Mouse (Mus musculus): ENCODE results near the gene Gucy2g. TPM values are rescaled to one million over a fixed set of nuclear protein-coding genes. Genes with fewer than 3 reads are reported as not detected.
A peak's percentile ranks its signal among the peaks of the same experiment; 100 is the strongest.

Gucy2g gene
- polyA plus RNA-seq, 2 experiments, result 0.03 TPM; not detected in 1

DNA sequence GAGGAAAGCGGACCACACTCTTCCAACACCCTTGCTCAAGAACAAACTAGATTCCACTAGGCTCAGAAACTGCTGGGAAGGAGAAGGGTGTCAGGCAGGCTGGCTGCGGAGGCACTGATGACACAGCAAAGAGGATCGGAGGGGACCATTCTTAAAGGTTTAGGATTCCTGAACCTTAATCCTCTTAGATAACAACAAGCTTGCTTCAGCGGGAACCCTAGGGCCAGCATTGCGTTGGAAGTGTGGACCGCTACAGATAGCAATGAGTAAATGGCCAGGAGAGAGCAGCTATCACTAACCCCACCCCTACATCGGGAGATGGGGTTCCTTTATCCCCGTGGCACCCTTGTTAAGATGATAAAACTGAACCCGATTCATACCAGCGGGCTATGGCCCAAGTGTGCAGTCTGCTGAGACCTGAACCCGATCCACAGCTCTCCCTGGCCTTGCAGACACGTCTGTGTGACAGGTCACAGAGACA is 22.3 kb downstream of the Gucy2g start:
- H3K4me1 ChIP-seq (replicated peaks; ENCODE audit: control insufficient read depth in 2 of 2, insufficient read depth in 2 of 2, low read length in 1 of 2), result peaks cover 17 to 27% of the 10 kb centered on the region in 2 experiments
- H3K27ac ChIP-seq, result peak overlapping the region; percentile 96
- peak overlapping the region; percentile 47 to 87 for H3K4me3 ChIP-seq (ENCODE audit: insufficient read depth in 1 of 2, low read depth in 2 of 2, low read length in 2 of 2)
- WGBS (ENCODE audit: insufficient replicate concordance), result 4% methylated on average over 12 of the region's 12 CpGs
- H3K36me3 ChIP-seq (replicated peaks; ENCODE audit: control insufficient read depth, insufficient read depth, low read depth), result no peaks in the 10 kb centered on the region
- peak; percentile 89 to 90 (median 90) for DNase-seq (ENCODE audit: low read depth in 3 of 3, low spot score in 3 of 3)
- peak overlapping the region; percentile 71 for H3K9ac ChIP-seq (replicated peaks)
- ATAC-seq (ENCODE audit: insufficient read depth), result peak; percentile 95
- no peaks in the 10 kb centered on the region for H3K27me3 ChIP-seq (ENCODE audit: control insufficient read depth, insufficient read depth, low read length)
- H3K9me3 ChIP-seq (ENCODE audit: control insufficient read depth, low read length), result no peaks in the 10 kb centered on the region
- peak overlapping the region; percentile 89 for H3K4me2 ChIP-seq (ENCODE audit: low read depth)
- TF ChIP-seq CTCF (IDR thresholded peaks at IDR 0.05; ENCODE audit: low read depth) (no peak), EP300 (IDR thresholded peaks at IDR 0.05; ENCODE audit: low read depth) (peak; percentile 94)

DNA sequence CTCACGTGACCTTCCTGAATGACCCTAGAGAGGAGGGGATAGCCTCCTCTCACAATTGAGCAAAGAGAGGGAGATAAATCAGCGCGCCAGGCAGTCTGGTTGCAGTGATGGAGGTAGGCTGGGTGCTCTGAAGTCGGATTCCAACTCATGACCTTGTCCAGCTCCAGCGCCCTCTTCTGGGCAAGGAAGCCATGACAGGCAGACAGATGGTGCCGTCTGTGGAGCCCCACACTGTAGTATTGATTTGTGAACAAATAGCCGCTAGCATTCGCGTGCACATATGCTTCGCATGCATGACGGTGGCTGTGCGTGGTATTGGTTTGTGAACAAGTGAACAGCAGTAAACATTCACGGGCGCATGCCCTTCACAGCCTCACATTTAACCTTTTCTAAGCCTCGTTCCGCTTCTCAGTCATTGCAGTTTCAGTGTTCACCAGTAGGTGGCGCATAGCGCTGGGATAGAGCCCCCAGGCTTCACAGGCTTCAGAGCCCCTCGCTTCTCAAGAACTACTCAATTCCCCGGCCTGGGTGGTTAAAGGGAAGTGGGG is 22.8 kb downstream of the Gucy2g start:
- Histone ChIP-seq H3K4me3 (ENCODE audit: insufficient read depth in 1 of 2, low read depth in 2 of 2, low read length in 2 of 2) (peak overlapping the region; percentile 47 to 87), H3K27ac (peak overlapping the region; percentile 96), H3K4me2 (ENCODE audit: low read depth) (peak overlapping the region; percentile 89), H3K36me3 (replicated peaks; ENCODE audit: control insufficient read depth, insufficient read depth, low read depth) (no peaks in the 10 kb centered on the region), H3K9ac (replicated peaks) (peak overlapping the region; percentile 71), H3K27me3 (ENCODE audit: control insufficient read depth, insufficient read depth, low read length) (no peaks in the 10 kb centered on the region), H3K9me3 (ENCODE audit: control insufficient read depth, low read length) (no peaks in the 10 kb centered on the region), H3K4me1 (replicated peaks; ENCODE audit: control insufficient read depth in 2 of 2, insufficient read depth in 2 of 2, low read length in 1 of 2) (peaks cover 17 to 27% of the 10 kb centered on the region in 2 experiments)
- peak; percentile 72 to 80 (median 74) for DNase-seq (ENCODE audit: low read depth in 3 of 3, low spot score in 3 of 3)
- TF ChIP-seq EP300 (IDR thresholded peaks at IDR 0.05; ENCODE audit: low read depth) (no peak), CTCF (IDR thresholded peaks at IDR 0.05; ENCODE audit: low read depth) (peak; percentile 90)
- ATAC-seq (ENCODE audit: insufficient read depth), result peak; percentile 69
- WGBS (ENCODE audit: insufficient replicate concordance), result 2% methylated on average over 20 of the region's 20 CpGs

DNA sequence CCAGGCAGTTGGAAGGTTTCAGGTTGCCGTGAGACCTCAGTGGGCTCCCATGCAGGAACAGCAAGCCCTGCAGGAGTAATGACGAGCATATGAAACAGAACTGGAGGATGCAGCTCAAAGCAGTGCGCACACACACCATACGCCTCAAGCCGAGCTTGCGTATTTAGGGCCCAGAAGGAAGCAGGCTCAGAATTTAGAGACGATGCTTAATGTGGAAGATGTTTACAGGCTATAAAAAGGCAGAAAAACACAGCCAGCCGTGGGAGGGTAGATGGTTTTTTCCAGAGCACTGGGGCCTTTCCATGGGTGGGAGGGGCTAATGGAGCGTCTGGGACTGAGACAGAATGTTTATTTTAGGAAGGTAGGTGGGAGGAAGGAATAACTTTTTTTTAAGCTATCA is 23.7 kb downstream of the Gucy2g start:
- Histone ChIP-seq H3K4me1 (replicated peaks; ENCODE audit: control insufficient read depth in 2 of 2, insufficient read depth in 2 of 2, low read length in 1 of 2) (peaks cover 17 to 27% of the 10 kb centered on the region in 2 experiments), H3K4me2 (ENCODE audit: low read depth) (peak overlapping the region; percentile 89), H3K9me3 (ENCODE audit: control insufficient read depth, low read length) (no peaks in the 10 kb centered on the region), H3K27me3 (ENCODE audit: control insufficient read depth, insufficient read depth, low read length) (no peaks in the 10 kb centered on the region), H3K4me3 (ENCODE audit: insufficient read depth in 1 of 2, low read depth in 2 of 2, low read length in 2 of 2) (no peak overlapping the region), H3K36me3 (replicated peaks; ENCODE audit: control insufficient read depth, insufficient read depth, low read depth) (no peaks in the 10 kb centered on the region), H3K9ac (replicated peaks) (no peak overlapping the region), H3K27ac (no peak overlapping the region; the same call in 1 of the 2 replicates)
- WGBS (ENCODE audit: insufficient replicate concordance), result 72% methylated on average over 9 of the region's 9 CpGs
- DNase-seq (ENCODE audit: low read depth in 3 of 3, low spot score in 3 of 3), result no peak
- ATAC-seq (ENCODE audit: insufficient read depth), result no peak
- no peak for TF ChIP-seq EP300 (IDR thresholded peaks at IDR 0.05; ENCODE audit: low read depth)
- no peak for TF ChIP-seq CTCF (IDR thresholded peaks at IDR 0.05; ENCODE audit: low read depth)

DNA sequence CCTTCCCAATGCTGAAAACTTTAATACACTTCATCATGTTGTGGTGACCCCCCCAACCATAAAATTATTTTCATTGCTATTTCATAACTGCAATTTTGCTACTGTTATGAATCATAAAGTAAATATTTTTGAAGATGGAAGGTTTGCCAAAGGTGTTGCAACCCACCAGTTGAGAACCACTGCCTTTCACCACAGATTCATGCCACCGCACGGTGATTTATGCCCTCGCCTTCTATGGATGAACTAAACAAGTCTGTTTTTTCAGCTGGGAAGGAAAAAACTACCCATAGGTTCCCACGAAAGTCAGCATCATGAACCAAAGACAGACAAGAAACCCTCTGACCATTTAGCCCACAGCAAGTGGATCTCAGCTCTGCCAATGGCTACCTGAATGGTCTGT is 24.2 kb downstream of the Gucy2g start:
- 81% methylated on average over 4 of the region's 4 CpGs for WGBS (ENCODE audit: insufficient replicate concordance)
- H3K9ac ChIP-seq (replicated peaks), result no peak overlapping the region
- DNase-seq (ENCODE audit: low read depth in 3 of 3, low spot score in 3 of 3), result no peak
- no peaks in the 10 kb centered on the region for H3K9me3 ChIP-seq (ENCODE audit: control insufficient read depth, low read length)
- H3K27me3 ChIP-seq (ENCODE audit: control insufficient read depth, insufficient read depth, low read length), result no peaks in the 10 kb centered on the region
- H3K4me2 ChIP-seq (ENCODE audit: low read depth), result no peak overlapping the region
- no peaks in the 10 kb centered on the region for H3K36me3 ChIP-seq (replicated peaks; ENCODE audit: control insufficient read depth, insufficient read depth, low read depth)
- TF ChIP-seq CTCF (IDR thresholded peaks at IDR 0.05; ENCODE audit: low read depth), result no peak
- TF ChIP-seq EP300 (IDR thresholded peaks at IDR 0.05; ENCODE audit: low read depth), result no peak
- no peak overlapping the region for H3K27ac ChIP-seq
- H3K4me1 ChIP-seq (replicated peaks; ENCODE audit: control insufficient read depth in 2 of 2, insufficient read depth in 2 of 2, low read length in 1 of 2), result peaks cover 17 to 27% of the 10 kb centered on the region in 2 experiments
- ATAC-seq (ENCODE audit: insufficient read depth), result no peak
- H3K4me3 ChIP-seq (ENCODE audit: insufficient read depth in 1 of 2, low read depth in 2 of 2, low read length in 2 of 2), result no peak overlapping the region

DNA sequence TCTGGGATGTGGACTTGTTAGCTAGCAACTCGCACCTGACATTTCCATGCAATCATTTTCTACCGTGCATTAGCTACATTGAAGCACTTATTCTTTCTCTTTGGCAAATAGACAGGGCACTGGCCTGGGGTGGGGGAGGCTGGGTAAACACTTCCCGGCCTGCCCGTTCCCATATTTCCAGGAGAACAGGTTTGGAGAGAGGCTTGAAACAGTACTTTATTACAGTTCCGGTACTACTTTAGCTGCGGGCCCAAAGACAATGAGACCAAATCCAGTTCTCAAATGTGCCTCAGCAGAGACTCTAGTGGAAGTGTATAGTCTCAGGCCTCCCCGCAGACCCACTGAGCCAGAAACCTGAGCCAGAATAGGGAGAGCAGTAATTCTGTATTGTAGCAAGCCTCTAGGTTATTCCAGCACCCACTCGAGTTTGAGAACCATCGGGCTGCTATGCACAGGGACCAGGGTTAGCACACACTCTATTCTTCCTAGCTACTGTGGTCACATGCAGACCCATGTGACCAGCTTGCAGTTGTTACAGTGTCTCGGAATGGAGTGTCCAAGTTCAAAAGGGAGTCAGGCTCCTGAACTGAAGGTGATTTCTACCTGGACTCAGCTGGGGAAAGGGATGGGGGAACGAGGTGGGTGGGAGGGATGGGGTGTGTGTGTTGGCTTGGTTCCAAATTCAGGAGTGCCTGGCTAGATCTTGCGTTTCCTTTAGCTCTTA is 27.3 kb downstream of the Gucy2g start:
- ATAC-seq (ENCODE audit: insufficient read depth), result no peak
- Histone ChIP-seq H3K9ac (replicated peaks) (no peak overlapping the region), H3K36me3 (replicated peaks; ENCODE audit: control insufficient read depth, insufficient read depth, low read depth) (no peaks in the 10 kb centered on the region), H3K9me3 (ENCODE audit: control insufficient read depth, low read length) (no peaks in the 10 kb centered on the region), H3K4me2 (ENCODE audit: low read depth) (no peak overlapping the region), H3K4me3 (ENCODE audit: insufficient read depth in 1 of 2, low read depth in 2 of 2, low read length in 2 of 2) (no peak overlapping the region), H3K27ac (no peak overlapping the region), H3K27me3 (ENCODE audit: control insufficient read depth, insufficient read depth, low read length) (no peaks in the 10 kb centered on the region), H3K4me1 (replicated peaks; ENCODE audit: control insufficient read depth in 2 of 2, insufficient read depth in 2 of 2, low read length in 1 of 2) (peaks cover 6 to 11% of the 10 kb centered on the region in 2 experiments)
- no peak for TF ChIP-seq CTCF (IDR thresholded peaks at IDR 0.05; ENCODE audit: low read depth)
- no peak for TF ChIP-seq EP300 (IDR thresholded peaks at IDR 0.05; ENCODE audit: low read depth)
- no peak for DNase-seq (ENCODE audit: low read depth in 3 of 3, low spot score in 3 of 3)
- WGBS (ENCODE audit: insufficient replicate concordance), result 71% methylated on average over 12 of the region's 12 CpGs
